Mouse (Mus musculus) forebrain, postnatal 0 days (tissue): ENCODE results near the gene Atp11c. TPM values are rescaled to one million over a fixed set of nuclear protein-coding genes. Genes with fewer than 3 reads are reported as not detected.

Experiments
- ATAC-seq: fragments of 200-750 bp; cut with Nextera tagmentation; 2 replicates; pipeline ENCODE4 v1.8.0; 2017; ENCODE audit warnings: mild to moderate bottlenecking, moderate library complexity
- DNase-seq: peaks from one replicate; pipeline ENCODE4 v3.0.0-alpha.2; 2015
- H3K27ac ChIP-seq: fragments of 300-500 bp; sonication (generic); 2 replicates; pipeline ENCODE4 v1.5.1; 2014; ENCODE audit warnings: low read depth, mild to moderate bottlenecking, antibody characterized with exemption, low read length, moderate library complexity, mixed read lengths
- H3K27me3 ChIP-seq: fragments of 300-500 bp; sonication (generic); 2 replicates; pipeline ENCODE4 v1.6.1; 2014; ENCODE audit warnings: mild to moderate bottlenecking, low read length, mixed read lengths; ENCODE audit not compliant: insufficient read depth
- H3K36me3 ChIP-seq: fragments of 300-500 bp; sonication (generic); 2 replicates; pipeline ENCODE4 v1.6.1; 2014; ENCODE audit warnings: mild to moderate bottlenecking, moderate library complexity; ENCODE audit not compliant: insufficient read depth
- H3K4me1 ChIP-seq: fragments of 300-500 bp; sonication (generic); 2 replicates; pipeline ENCODE4 v1.6.1; 2014; ENCODE audit warnings: antibody characterized with exemption; ENCODE audit not compliant: insufficient read depth
- H3K4me2 ChIP-seq: fragments of 300-500 bp; sonication (generic); 2 replicates; pipeline ENCODE4 v1.6.1; 2014; ENCODE audit warnings: low read depth, mild to moderate bottlenecking, moderate library complexity
- H3K4me3 ChIP-seq: fragments of 300-500 bp; sonication (generic); 2 replicates; pipeline ENCODE4 v1.5.1; 2014; ENCODE audit warnings: low read depth, low read length, mixed read lengths
- H3K9ac ChIP-seq: fragments of 300-500 bp; sonication (generic); 2 replicates; pipeline ENCODE4 v1.6.1; 2014; ENCODE audit warnings: mild to moderate bottlenecking
- H3K9me3 ChIP-seq: fragments of 300-500 bp; sonication (generic); 2 replicates; pipeline ENCODE4 v1.6.1; 2016; ENCODE audit warnings: low read length
- CTCF ChIP-seq: sonication (generic); IDR thresholded peaks from 2 replicates; pipeline ENCODE4 v1.5.1; 2016; ENCODE audit warnings: antibody characterized with exemption, control low read depth, low read depth
- WGBS: fragments of 180-500 bp; shearing (Covaris S2); extraction: QIAGEN DNeasy Blood & Tissue Kit; methylation state at CpG from one replicate; pipeline ENCODE4 v1.1.7; 2014; 5-methylcytosine and 5-hydroxymethylcytosine counted together
- polyA plus RNA-seq: library from polyadenylated mRNA; unstranded; fragments of >200 nt; fragmentation: Nextera tagmentation; extraction: Ambion mirVana; gene quantifications from 2 replicates; pipeline ENCODE4 v1.2.1, GENCODE M21; 2015
- total RNA-seq: library from RNA; depleted of rRNA; stranded (reverse); fragments of >200 nt; gene quantifications from 2 replicates; pipeline ENCODE4 v1.2.3, GENCODE M21; 2014; rRNA removed

Gene Atp11c
- total RNA-seq (20.9 and 28.0 TPM in 2 replicates), polyA plus RNA-seq (5.2 and 6.8 TPM in 2 replicates)

GRCm38 (mm10) chrX:60592598-60592997, at the start of gene Atp11c:
Atp11c (minus strand) TSS chrX:60592698.
- no peak within 1 kb of the TSS for H3K4me3 ChIP-seq
- DNase-seq (no peak), ATAC-seq (no peak)
- no peaks in the 10 kb centered on the region for H3K4me1 ChIP-seq
- no peak within 1 kb of the TSS for H3K4me2 ChIP-seq
- H3K9me3 ChIP-seq = no peaks in the 10 kb centered on the region
- H3K36me3 ChIP-seq = no peaks in the 10 kb centered on the region
- 81% methylated on average over 2 of the region's 2 CpGs for WGBS
- H3K9ac ChIP-seq = no peak within 1 kb of the TSS
- no peaks in the 10 kb centered on the region for H3K27me3 ChIP-seq
- TF ChIP-seq CTCF = no peak
- no peak within 1 kb of the TSS for H3K27ac ChIP-seq

- H3K4me3 ChIP-seq = no peak overlapping the region
- H3K4me2 ChIP-seq = no peak overlapping the region
- no peak overlapping the region for H3K27ac ChIP-seq
- no peaks in the 10 kb centered on the region for H3K27me3 ChIP-seq
- TF ChIP-seq CTCF = peak; percentile 62
- no peaks in the 10 kb centered on the region for H3K4me1 ChIP-seq
- ATAC-seq (peak; percentile 38; the same call in 1 of the 2 replicates), DNase-seq (peak; percentile 59)
- H3K9ac ChIP-seq = no peak overlapping the region
- no peaks in the 10 kb centered on the region for H3K36me3 ChIP-seq
- 28% methylated on average over 3 of the region's 3 CpGs for WGBS
- H3K9me3 ChIP-seq = no peaks in the 10 kb centered on the region
Observed at GRCm38 (mm10) chrX:60609202-60609601, 16.7 kb upstream of the Atp11c start.

- Histone ChIP-seq H3K9ac (no peak overlapping the region), H3K4me1 (no peaks in the 10 kb centered on the region), H3K36me3 (no peaks in the 10 kb centered on the region), H3K4me3 (no peak overlapping the region), H3K4me2 (no peak overlapping the region), H3K27me3 (no peaks in the 10 kb centered on the region), H3K9me3 (no peaks in the 10 kb centered on the region), H3K27ac (no peak overlapping the region)
- no peak for DNase-seq
- WGBS = 28% methylated on average over 1 of the region's 1 CpGs
- ATAC-seq = no peak
- no peak for TF ChIP-seq CTCF
Observed at GRCm38 (mm10) chrX:60570539-60570938, 22.0 kb downstream of the Atp11c start.

GRCm38 (mm10) chrX:60569047-60569446, 23.5 kb downstream of the Atp11c start:
- Histone ChIP-seq H3K4me1 (no peaks in the 10 kb centered on the region), H3K36me3 (no peaks in the 10 kb centered on the region), H3K4me2 (no peak overlapping the region), H3K4me3 (no peak overlapping the region), H3K9ac (no peak overlapping the region), H3K27ac (no peak overlapping the region), H3K9me3 (no peaks in the 10 kb centered on the region), H3K27me3 (no peaks in the 10 kb centered on the region)
- no peak for TF ChIP-seq CTCF
- no peak for DNase-seq
- ATAC-seq = no peak

- Histone ChIP-seq H3K9ac (no peak overlapping the region), H3K27ac (no peak overlapping the region), H3K27me3 (no peaks in the 10 kb centered on the region), H3K9me3 (no peaks in the 10 kb centered on the region), H3K4me1 (no peaks in the 10 kb centered on the region), H3K36me3 (no peaks in the 10 kb centered on the region), H3K4me3 (no peak overlapping the region), H3K4me2 (no peak overlapping the region)
- TF ChIP-seq CTCF = no peak
- ATAC-seq (no peak), DNase-seq (no peak)
- 37% methylated on average over 4 of the region's 4 CpGs for WGBS
Observed at GRCm38 (mm10) chrX:60555242-60555641, 37.3 kb downstream of the Atp11c start.

GRCm38 (mm10) chrX:60547444-60548304, 44.8 kb downstream of the Atp11c start:
- Histone ChIP-seq H3K27ac (peak overlapping the region; percentile 54), H3K4me2 (peak overlapping the region; percentile 53), H3K9me3 (no peaks in the 10 kb centered on the region), H3K4me3 (peak overlapping the region; percentile 51), H3K27me3 (no peaks in the 10 kb centered on the region), H3K36me3 (no peaks in the 10 kb centered on the region), H3K9ac (peak overlapping the region; percentile 60), H3K4me1 (no peaks in the 10 kb centered on the region)
- peak; percentile 44 for DNase-seq
- ATAC-seq = peak; percentile 88
- no peak for TF ChIP-seq CTCF
- 25% methylated on average over 63 of the region's 113 CpGs for WGBS

GRCm38 (mm10) chrX:60547098-60547443, 45.4 kb downstream of the Atp11c start:
- Histone ChIP-seq H3K9ac (peak overlapping the region; percentile 60), H3K27me3 (no peaks in the 10 kb centered on the region), H3K36me3 (no peaks in the 10 kb centered on the region), H3K9me3 (no peaks in the 10 kb centered on the region), H3K4me2 (peak overlapping the region; percentile 53), H3K4me1 (no peaks in the 10 kb centered on the region), H3K4me3 (peak overlapping the region; percentile 51), H3K27ac (no peak overlapping the region)
- no peak for TF ChIP-seq CTCF
- WGBS = 28% methylated on average over 16 of the region's 16 CpGs
- ATAC-seq (no peak), DNase-seq (no peak)
